Mouse (Mus musculus): ENCODE measurements around the gene Fam131c. TPM values are rescaled to one million over a fixed set of nuclear protein-coding genes. Genes with fewer than 3 reads are reported as not detected.

The Fam131c gene
- polyA plus RNA-seq, 1 experiment from 2014 or later = 2.9 TPM

DNA sequence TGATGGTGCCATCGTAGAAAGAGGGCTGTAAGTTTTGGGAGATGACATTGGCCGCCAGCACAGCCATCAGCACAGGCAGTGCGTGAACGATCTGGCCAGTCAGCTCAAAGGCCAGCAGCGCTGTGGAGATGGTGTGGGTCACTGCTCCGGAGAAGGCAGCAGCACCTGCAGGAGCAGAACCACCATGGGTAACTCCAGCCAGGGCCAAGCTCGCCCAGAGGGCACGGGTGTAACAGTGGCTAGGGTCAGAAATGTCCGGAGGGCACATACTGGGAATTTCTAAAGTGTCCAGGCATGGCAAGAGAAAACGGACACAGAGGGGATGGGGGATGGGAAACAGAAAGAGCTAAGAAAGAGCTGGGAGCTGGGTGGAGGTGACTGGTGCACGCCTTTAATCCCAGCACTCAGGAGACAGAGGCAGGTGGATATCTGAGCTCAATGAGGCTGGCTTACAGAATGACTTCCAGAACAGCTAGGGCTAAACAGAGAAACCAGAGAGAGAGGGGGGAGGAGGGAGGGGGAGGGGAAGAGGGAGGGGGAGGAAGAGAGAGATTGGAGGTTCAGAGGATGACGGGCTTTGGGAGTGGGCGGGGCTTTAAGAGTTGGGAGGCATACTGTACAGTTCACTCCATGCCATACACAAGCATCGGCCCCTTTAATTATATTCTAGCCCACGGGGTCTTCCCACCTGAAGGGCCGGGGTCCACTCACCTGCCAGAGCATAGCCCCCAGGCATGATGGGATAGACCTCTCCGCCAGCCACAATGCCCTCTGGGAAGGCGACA lies 21.5 kb downstream of the Fam131c start:
- Histone ChIP-seq H3K36me3 (ENCODE audit: control insufficient read depth, insufficient read depth, low read length) (no peaks in the 10 kb centered on the region), H3K27me3 (ENCODE audit: control insufficient read depth, insufficient read depth, low read length) (peaks cover 2% of the 10 kb centered on the region; the same call in 1 of the 2 replicates), H3K4me1 (ENCODE audit: control insufficient read depth, insufficient read depth, low read length) (no peaks in the 10 kb centered on the region), H3K9ac (ENCODE audit: low read length) (no peak overlapping the region), H3K4me2 (no peak overlapping the region), H3K27ac (ENCODE audit: low read depth, low read length) (no peak overlapping the region), H3K9me3 (ENCODE audit: control insufficient read depth, low read length) (no peaks in the 10 kb centered on the region), H3K4me3 (ENCODE audit: low read depth, low read length) (no peak overlapping the region)
- WGBS = 74% methylated on average over 18 of the region's 18 CpGs
- no peak for DNase-seq (ENCODE audit: low spot score, missing footprints)
- ATAC-seq (ENCODE audit: low FRiP score) = no peak

DNA sequence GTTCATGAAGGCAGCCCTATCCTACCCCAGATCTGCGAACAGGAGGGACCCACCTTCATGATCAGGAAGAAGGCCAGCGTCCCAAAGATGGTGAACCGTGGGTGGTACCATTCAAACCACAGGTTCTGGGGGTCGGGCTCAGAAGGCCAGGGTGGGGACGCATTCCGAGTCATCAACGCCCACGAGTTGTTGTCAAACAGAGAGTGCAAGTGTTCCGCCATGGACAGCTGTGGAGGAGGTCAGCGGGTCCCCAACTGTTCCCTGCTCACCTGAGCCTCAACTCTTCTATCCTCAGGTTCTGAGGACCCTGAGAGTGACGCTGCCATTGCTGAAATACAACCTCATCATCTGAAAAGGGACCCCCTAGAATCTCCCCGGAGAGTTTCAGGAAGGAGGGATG lies 23.3 kb downstream of the Fam131c start:
- WGBS = 77% methylated on average over 12 of the region's 12 CpGs
- Histone ChIP-seq H3K27ac (ENCODE audit: low read depth, low read length) (no peak overlapping the region), H3K9me3 (ENCODE audit: control insufficient read depth, low read length) (no peaks in the 10 kb centered on the region), H3K4me3 (ENCODE audit: low read depth, low read length) (no peak overlapping the region), H3K27me3 (ENCODE audit: control insufficient read depth, insufficient read depth, low read length) (no peaks in the 10 kb centered on the region), H3K4me1 (ENCODE audit: control insufficient read depth, insufficient read depth, low read length) (no peaks in the 10 kb centered on the region), H3K9ac (ENCODE audit: low read length) (no peak overlapping the region), H3K4me2 (no peak overlapping the region), H3K36me3 (ENCODE audit: control insufficient read depth, insufficient read depth, low read length) (no peaks in the 10 kb centered on the region)
- DNase-seq (ENCODE audit: low spot score, missing footprints) = no peak
- ATAC-seq (ENCODE audit: low FRiP score) = no peak

DNA sequence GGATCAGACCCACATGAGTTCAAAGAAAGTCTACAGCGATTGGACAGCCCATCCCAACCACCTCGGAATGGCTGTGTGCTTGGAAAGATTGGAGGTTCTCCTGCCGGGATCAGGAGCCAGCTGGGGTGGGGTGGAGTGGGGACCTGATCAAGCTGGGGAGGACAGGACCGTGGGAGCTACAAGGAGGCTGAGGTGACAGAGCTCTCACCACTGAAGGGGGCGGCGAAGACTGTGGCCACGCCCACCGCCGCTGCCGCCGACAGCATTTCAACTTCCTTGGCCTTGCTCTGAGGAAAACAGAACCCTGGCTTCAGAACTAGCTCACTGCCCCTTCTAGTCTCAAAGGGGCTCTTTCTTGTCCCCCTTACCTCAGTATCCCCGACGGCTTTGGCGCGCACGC lies 26.7 kb downstream of the Fam131c start:
- H3K4me1 ChIP-seq (ENCODE audit: control insufficient read depth, insufficient read depth, low read length) = no peaks in the 10 kb centered on the region
- H3K9me3 ChIP-seq (ENCODE audit: control insufficient read depth, low read length) = no peaks in the 10 kb centered on the region
- WGBS = 25% methylated on average over 16 of the region's 16 CpGs
- H3K27me3 ChIP-seq (ENCODE audit: control insufficient read depth, insufficient read depth, low read length) = no peaks in the 10 kb centered on the region
- 0 out of 2 replicates have a peak, but pooled peaks have one; percentile 16 for ATAC-seq (ENCODE audit: low FRiP score)
- DNase-seq (ENCODE audit: low spot score, missing footprints) = no peak
- no peak overlapping the region for H3K27ac ChIP-seq (ENCODE audit: low read depth, low read length)
- no peaks in the 10 kb centered on the region for H3K36me3 ChIP-seq (ENCODE audit: control insufficient read depth, insufficient read depth, low read length)
- H3K4me2 ChIP-seq = no peak overlapping the region
- H3K4me3 ChIP-seq (ENCODE audit: low read depth, low read length) = no peak overlapping the region
- no peak overlapping the region for H3K9ac ChIP-seq (ENCODE audit: low read length)

DNA sequence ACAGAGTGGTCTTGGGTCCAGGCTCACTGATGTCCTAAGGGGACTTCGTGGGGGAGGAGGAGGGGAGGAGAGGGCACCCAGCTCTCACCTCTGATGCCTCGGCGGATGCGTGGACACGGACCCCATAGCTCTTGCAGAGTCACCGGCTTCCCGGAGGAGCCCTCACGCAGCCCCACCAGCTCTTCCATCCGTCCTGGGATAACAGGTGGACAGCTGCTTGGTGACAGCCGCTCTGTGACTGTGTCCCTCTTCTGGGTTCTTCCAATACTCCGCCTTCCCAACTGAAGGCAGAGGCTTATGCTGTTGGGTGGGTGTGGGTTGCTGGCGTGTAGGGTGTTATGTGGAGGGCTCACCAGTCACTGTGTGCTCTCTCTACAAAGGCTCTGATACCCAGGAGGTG lies 29.8 kb downstream of the Fam131c start:
- Histone ChIP-seq H3K4me3 (ENCODE audit: low read depth, low read length) (no peak overlapping the region), H3K9me3 (ENCODE audit: control insufficient read depth, low read length) (no peaks in the 10 kb centered on the region), H3K4me2 (no peak overlapping the region), H3K4me1 (ENCODE audit: control insufficient read depth, insufficient read depth, low read length) (no peaks in the 10 kb centered on the region), H3K27me3 (ENCODE audit: control insufficient read depth, insufficient read depth, low read length) (no peaks in the 10 kb centered on the region), H3K27ac (ENCODE audit: low read depth, low read length) (no peak overlapping the region), H3K9ac (ENCODE audit: low read length) (no peak overlapping the region), H3K36me3 (ENCODE audit: control insufficient read depth, insufficient read depth, low read length) (no peaks in the 10 kb centered on the region)
- WGBS = 67% methylated on average over 11 of the region's 12 CpGs
- DNase-seq (ENCODE audit: low spot score, missing footprints) (no peak), ATAC-seq (ENCODE audit: low FRiP score) (no peak)

DNA sequence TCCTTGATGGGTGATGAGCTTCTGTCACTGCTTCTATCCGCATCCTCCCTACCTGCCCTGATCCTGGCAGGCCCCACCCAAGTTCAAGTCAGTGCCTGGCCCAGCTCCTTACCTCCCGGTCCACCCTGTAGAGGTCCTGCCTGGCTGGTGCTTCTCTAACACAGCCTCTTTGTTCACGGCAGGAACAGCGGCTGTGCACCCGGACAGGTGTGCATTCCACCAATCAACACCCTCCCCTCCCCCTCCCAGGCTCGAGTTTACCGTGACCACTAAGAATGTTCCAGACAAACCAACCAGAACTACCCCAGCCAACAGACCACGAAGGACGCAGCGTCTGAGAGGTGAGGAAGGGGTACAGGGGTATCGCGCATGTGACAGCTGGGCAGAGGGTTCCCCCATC lies 30.5 kb downstream of the Fam131c start, which contains the start of gene Clcnka:
Gene Clcnka (minus strand): TSS at position 180 of the 400 bp plus-strand sequence.
- Histone ChIP-seq H3K9ac (ENCODE audit: low read length) (no peak within 1 kb of the TSS), H3K4me1 (ENCODE audit: control insufficient read depth, insufficient read depth, low read length) (no peaks in the 10 kb centered on the region), H3K4me3 (ENCODE audit: low read depth, low read length) (no peak within 1 kb of the TSS), H3K27me3 (ENCODE audit: control insufficient read depth, insufficient read depth, low read length) (no peaks in the 10 kb centered on the region), H3K27ac (ENCODE audit: low read depth, low read length) (no peak within 1 kb of the TSS), H3K4me2 (no peak within 1 kb of the TSS), H3K36me3 (ENCODE audit: control insufficient read depth, insufficient read depth, low read length) (no peaks in the 10 kb centered on the region), H3K9me3 (ENCODE audit: control insufficient read depth, low read length) (no peaks in the 10 kb centered on the region)
- no peak for ATAC-seq (ENCODE audit: low FRiP score)
- DNase-seq (ENCODE audit: low spot score, missing footprints) = no peak
- 72% methylated on average over 12 of the region's 12 CpGs for WGBS

DNA sequence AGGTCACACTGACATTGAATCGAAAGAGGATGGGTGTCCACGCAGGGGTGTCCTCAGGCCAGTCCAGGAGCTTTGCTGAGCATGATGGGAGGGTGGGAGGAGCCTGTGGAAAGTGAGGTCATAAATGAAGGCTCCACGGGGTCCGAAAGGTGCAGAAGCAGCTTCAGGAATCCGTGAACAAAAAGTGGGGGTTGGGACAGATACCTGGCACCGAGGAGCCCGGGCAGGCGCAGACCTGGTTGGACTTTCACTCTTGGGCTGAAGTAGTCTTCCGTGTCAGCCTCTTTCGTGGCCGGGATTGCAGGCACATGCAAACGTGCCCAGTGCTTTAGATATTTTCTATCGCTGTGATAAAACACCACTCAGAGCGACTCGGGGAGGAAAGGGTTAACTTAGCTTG lies 32.2 kb downstream of the Fam131c start:
- no peak overlapping the region for H3K4me3 ChIP-seq (ENCODE audit: low read depth, low read length)
- DNase-seq (ENCODE audit: low spot score, missing footprints) (no peak), ATAC-seq (ENCODE audit: low FRiP score) (no peak)
- no peaks in the 10 kb centered on the region for H3K36me3 ChIP-seq (ENCODE audit: control insufficient read depth, insufficient read depth, low read length)
- H3K4me2 ChIP-seq = no peak overlapping the region
- 85% methylated on average over 15 of the region's 15 CpGs for WGBS
- no peak overlapping the region for H3K9ac ChIP-seq (ENCODE audit: low read length)
- no peaks in the 10 kb centered on the region for H3K27me3 ChIP-seq (ENCODE audit: control insufficient read depth, insufficient read depth, low read length)
- no peak overlapping the region for H3K27ac ChIP-seq (ENCODE audit: low read depth, low read length)
- H3K4me1 ChIP-seq (ENCODE audit: control insufficient read depth, insufficient read depth, low read length) = 0 out of 2 replicates have a peak, but pooled peaks cover 2% of the 10 kb centered on the region
- H3K9me3 ChIP-seq (ENCODE audit: control insufficient read depth, low read length) = no peaks in the 10 kb centered on the region

DNA sequence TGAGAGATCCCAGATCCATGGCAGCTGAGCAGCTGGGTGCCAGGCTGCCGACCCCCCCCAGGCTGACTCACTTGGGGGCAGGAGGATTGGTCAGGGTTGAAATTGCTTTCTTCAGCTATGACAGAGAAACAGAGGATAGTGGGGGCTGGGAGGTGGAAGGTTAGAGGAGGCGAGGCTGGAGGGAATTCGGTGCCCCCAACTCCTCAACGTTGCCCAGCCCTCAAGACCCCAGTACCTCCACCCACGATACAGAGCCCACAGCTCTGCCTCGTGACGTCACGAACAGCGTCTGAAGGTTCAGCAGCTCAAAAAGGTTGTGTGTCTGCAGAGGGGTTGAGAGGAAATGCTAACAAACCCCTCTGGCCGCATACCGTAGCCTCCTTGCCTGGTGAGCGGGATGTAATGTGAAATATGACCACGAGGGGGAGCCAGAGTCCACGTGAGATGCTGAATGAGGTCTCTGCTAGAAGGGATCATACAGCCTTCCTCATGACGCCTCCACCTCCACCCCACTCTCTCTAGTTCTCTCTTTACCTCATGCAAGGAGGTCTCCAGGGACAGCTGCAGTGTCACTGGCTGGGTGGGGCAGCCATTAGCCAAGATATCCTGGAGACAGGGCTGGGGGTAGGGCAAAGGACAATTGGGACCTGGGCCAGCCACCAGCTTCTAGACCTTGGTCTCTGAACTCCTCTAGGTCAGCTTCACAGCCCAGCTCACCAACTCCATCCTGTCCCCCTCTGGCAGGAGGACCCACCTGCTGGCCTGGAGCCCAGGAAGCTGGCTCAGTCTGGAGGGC lies 36.7 kb downstream of the Fam131c start:
- DNase-seq (ENCODE audit: low spot score, missing footprints) = peak; percentile 99
- Histone ChIP-seq H3K4me2 (no peak overlapping the region), H3K9me3 (ENCODE audit: control insufficient read depth, low read length) (no peaks in the 10 kb centered on the region), H3K4me3 (ENCODE audit: low read depth, low read length) (no peak overlapping the region), H3K27me3 (ENCODE audit: control insufficient read depth, insufficient read depth, low read length) (no peaks in the 10 kb centered on the region), H3K27ac (ENCODE audit: low read depth, low read length) (no peak overlapping the region), H3K4me1 (ENCODE audit: control insufficient read depth, insufficient read depth, low read length) (0 out of 2 replicates have a peak, but pooled peaks cover 2% of the 10 kb centered on the region), H3K36me3 (ENCODE audit: control insufficient read depth, insufficient read depth, low read length) (no peaks in the 10 kb centered on the region), H3K9ac (ENCODE audit: low read length) (peak overlapping the region; percentile 25; the same call in 1 of the 2 replicates)
- WGBS = 15% methylated on average over 15 of the region's 15 CpGs
- peak; percentile 73 for ATAC-seq (ENCODE audit: low FRiP score)

DNA sequence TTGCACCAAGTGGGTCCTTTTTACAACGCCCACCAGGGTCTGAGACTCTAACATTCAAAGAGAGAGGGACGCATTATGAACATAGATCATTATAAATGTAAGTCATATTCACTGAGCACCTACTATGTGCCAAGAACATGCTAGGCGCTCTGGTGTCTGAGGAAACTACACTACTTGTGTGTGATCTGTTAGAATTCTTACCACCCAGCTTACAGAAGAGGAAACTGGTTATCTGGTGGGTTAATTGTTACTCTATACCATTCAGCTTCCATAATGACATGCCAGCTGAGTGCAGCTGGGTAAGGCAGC lies 37.2 kb downstream of the Fam131c start:
- DNase-seq (ENCODE audit: low spot score, missing footprints) (peak; percentile 44), ATAC-seq (ENCODE audit: low FRiP score) (no peak; the same call in 1 of the 2 replicates)
- WGBS = 93% methylated on average over 3 of the region's 3 CpGs
- no peaks in the 10 kb centered on the region for H3K36me3 ChIP-seq (ENCODE audit: control insufficient read depth, insufficient read depth, low read length)
- 0 out of 2 replicates have a peak, but pooled peaks cover 2% of the 10 kb centered on the region for H3K4me1 ChIP-seq (ENCODE audit: control insufficient read depth, insufficient read depth, low read length)
- no peak overlapping the region for H3K4me2 ChIP-seq
- no peak overlapping the region for H3K27ac ChIP-seq (ENCODE audit: low read depth, low read length)
- no peak overlapping the region for H3K9ac ChIP-seq (ENCODE audit: low read length)
- no peak overlapping the region for H3K4me3 ChIP-seq (ENCODE audit: low read depth, low read length)
- H3K9me3 ChIP-seq (ENCODE audit: control insufficient read depth, low read length) = no peaks in the 10 kb centered on the region
- H3K27me3 ChIP-seq (ENCODE audit: control insufficient read depth, insufficient read depth, low read length) = no peaks in the 10 kb centered on the region

All from midbrain, embryonic 11.5 days (tissue).